Mouse (Mus musculus): ENCODE data around the gene Sash1.

DNA sequence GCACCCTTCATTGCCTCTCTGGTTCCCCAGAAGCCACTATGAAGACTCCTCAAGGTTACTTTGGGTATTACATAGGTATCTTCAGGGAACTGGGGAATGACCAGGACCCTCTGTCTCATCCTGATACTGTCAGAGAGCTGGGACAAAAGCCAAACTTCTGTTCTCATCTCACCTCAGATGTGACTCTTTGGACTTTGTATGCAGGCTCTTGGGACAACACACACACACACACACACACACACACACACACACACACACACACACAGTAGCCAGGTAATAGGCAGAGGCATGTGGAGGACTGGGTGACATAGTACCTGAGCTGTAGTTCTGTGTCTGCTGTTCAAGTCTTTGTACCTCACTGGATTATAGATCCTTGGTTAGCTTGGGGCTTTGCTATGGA lies 44.8 kb upstream of the Sash1 start:
- TF ChIP-seq CTCF (IDR thresholded peaks at IDR 0.05; ENCODE audit: extremely low read depth, insufficient read length, insufficient replicate concordance, low read depth, low read length) (no peak), POLR2A (IDR thresholded peaks at IDR 0.05; ENCODE audit: low read depth, low read length) (no peak)

All from small intestine, adult 2 months (tissue).